Mouse (Mus musculus) mesoderm, embryonic 11.5 days (tissue): ENCODE measurements around the gene Rpgrip1.
"Not testable (repeated sequence)": the region's sequence is repeated elsewhere in the genome, so short reads cannot be mapped to it uniquely, and the experiment has no call there.

Experiments used
- DNase-seq: peaks from one replicate; pipeline ENCODE4 v3.0.0-alpha.2; 2012; ENCODE audit warnings: low read depth, low spot score

The Rpgrip1 gene

DNA sequence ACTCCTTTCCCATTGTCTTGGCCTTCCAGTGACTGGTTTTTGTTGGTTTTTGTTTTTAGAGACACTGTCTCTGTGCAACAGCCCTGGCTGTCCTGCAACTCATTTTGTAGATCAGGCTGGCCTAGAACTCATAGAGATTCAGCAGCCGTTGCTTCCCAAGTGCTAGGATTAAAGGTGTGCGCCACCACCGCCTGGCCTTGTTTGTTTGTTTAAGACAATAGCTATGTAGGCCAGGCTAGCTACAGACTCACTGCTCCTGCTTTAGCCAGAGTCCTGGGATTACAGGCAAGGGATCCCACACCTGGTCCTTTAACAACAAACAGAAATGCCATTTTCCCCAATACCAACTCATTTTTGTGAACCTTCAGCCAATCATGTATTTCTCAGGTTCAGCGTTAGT lies at the start of gene Rpgrip1:
Gene Rpgrip1 (plus strand): TSS at position 359 of the 400 bp plus-strand sequence.
- no peak for DNase-seq

DNA sequence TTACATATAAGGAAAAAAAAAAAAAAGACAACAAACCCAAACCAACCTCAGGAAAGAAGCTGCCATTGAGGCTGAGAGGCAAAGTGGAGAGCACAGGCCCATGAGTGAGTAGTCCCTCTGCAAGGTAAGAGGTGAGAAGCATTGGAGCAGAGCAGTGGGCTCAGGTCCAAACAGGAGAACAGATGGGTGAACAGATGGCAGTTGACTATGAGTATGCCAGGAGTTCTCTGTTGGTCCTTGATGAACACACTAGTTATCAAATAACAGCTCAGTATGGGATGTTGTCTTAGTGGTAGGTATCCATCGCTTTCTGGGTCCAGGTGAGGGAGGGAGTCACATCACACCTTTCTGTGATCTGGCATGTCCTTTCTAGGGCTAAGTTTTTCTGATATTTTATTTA lies 49.7 kb upstream of the Rpgrip1 start:
- no peak for DNase-seq

DNA sequence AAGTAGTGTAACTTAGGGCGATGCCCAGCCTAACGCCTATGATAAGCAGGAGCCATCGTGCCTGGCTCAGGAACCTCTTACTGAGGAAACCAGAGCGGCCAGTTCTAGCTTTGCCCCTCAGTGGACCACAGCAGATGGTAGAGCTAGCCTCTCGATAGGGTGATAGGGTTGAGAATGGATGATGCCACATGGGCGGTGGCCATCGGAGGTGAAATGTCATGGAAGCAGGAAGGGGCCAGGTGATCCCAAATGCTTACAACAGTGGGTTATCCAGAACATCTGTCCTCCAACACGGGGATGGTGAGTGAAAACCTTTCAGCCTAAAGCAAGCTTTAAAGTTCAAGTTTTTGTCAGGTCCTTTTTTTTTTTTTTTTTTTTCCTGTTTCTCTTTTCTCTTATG lies 48.7 kb upstream of the Rpgrip1 start:
- DNase-seq = no peak

DNA sequence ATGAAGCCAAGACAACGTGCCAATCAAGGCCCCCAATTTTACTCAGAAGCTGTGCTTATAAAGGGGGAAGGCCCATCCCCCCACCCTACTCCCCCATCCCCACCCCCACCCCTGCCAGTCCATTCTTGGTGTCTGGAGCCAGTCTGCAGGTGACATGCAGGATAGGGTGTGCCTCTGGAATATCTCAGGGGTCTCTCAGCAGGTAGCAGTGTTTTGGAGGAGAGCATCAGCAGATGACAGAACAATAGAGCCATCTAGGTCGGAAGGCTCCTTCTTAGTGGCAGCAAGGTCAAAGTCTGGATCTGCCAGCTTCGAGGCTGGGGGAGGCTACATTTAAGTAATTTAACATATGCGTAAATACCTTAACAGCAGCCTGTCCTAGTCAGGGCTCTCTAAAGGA lies 44.4 kb upstream of the Rpgrip1 start:
- DNase-seq = no peak

- no peak for DNase-seq
Observed at GRCm38 (mm10) chr14:52071599-52072137, 38.8 kb upstream of the Rpgrip1 start.

DNA sequence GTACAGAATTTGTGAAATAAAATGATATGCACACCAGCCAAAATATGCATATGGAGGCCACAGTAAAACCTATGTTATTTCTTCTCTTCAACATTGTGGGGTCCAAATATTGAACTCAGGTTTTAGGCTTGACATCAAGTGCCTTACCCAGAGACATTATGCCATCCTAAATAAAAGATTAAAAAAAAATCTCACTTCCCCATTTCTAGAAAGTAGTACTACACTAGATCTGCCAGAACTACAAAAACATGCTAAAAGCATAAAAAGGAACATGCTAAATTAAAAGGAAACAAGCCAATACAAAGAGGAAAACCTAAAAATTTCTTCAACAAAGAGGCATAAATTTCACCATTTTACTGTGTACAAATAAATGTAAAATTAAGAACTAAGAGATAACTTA lies 27.4 kb upstream of the Rpgrip1 start:
- no peak for DNase-seq

DNA sequence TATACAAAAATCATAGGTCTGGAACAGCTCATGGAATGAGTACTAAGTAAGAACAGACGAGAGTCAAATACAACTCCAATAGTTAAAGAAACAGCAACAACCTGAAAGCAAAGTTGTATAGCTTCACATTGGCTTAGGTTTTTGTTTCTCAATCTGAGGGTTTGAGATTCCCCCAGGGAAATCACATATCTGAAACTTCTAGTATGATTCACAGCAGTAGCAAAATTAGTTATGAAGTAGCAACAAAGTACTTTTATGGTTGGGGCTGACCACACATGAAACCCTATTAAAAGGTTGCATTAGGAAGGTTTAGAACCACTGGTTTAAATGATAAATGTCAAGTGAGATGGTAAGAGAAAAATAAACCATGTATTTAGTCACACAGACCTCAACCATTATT lies 16.0 kb upstream of the Rpgrip1 start:
- no peak for DNase-seq

DNA sequence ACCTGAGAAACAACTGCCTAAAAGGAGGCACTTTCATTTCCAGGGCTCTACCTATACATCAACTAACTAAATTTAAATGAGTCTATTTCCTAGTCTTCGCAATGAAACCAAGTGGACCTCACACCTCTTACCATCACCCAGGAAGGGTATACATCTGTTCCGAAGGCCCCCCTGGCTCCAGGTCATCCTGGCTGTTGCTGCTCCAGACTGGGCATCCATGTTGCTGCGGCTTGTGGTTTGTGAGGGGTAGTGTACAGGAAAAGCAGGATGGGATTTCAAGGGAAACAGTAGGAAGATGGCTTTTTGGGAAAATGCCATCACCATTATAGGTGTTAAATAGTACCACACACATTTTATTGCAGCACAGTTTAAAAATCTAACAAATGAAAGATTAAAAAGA lies 13.3 kb upstream of the Rpgrip1 start:
- not testable (repeated sequence) for DNase-seq

DNA sequence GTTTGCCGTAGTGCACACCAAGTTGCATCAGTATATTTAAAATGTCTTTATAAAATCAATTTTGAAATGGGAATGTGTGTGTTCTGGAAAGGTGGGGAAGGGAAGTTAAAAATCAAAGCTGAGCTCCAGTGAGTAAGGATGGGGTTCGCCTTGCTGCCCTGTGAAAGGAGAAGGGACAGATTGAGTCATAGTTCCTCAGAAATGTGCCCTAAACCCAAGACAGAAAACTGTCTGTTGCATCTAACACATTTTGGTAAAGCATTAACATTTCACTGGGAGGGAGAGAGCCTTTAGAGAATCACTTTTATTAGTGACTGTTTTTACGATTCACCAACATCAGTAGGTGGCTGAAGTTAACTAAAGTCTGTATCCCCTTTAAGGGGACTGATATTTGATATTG lies 12.1 kb upstream of the Rpgrip1 start:
- DNase-seq = not testable (repeated sequence)

GRCm38 (mm10) chr14:52099563-52099962 lies 10.9 kb upstream of the Rpgrip1 start:
- no peak for DNase-seq

GRCm38 (mm10) chr14:52100170-52100960 lies 10.1 kb upstream of the Rpgrip1 start:
- DNase-seq = no peak

- DNase-seq = no peak
Observed at GRCm38 (mm10) chr14:52101285-52102157, 9.0 kb upstream of the Rpgrip1 start.

DNA sequence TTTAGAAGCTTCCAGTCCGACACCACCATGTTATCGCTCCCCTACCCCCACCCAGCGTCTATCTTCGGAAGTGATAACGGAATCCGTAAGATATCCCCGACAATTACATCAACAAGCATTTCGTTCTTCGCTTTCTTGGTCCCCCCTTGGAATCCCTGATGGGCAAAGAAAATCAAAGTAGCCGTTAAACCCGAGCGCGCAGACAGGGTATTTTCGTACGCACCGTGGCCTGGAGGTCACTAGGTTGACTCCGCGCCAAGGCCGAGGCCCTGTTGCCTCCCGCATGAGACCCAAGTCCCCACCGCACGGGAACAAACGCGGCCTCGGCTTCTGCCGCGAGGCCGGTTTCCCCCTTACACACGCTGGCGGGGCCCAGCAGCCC lies 7.0 kb upstream of the Rpgrip1 start:
- peak; percentile 48 for DNase-seq

- peak; percentile 100 for DNase-seq
Observed at GRCm38 (mm10) chr14:52103856-52104676, 6.4 kb upstream of the Rpgrip1 start, which contains the start of gene Hnrnpc. TSS of gene Hnrnpc (minus strand) at chr14:52104028.

DNA sequence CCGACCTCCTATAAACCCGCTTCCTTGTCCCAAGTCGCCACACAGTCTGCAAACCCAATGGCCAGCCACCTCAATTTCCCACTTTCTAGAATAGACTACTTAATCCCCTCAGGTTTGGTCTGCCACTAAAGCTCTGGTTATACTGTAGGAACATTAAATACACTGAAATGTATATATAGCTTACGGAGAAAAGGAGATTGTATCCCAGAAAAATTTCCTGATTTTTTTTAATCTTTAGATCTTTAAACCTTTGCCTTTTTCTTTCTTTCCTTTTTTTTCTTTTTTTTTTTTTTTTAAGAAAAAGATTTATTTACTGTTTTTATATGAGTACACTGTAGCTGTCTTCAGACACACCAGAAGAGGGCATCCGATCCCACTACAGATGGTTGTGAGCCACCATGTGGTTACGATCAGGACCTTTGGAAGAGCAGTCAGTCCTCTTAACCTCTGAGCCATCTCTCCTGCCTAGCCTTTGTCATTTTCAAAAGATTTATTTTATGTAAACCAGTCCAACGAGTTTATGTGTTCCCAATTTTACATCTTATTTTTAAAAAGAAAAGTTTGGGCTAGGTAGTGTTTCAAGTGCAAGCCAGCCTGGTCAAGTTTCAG lies 5.7 kb upstream of the Rpgrip1 start:
- no peak for DNase-seq

GRCm38 (mm10) chr14:52105308-52105707 lies 5.2 kb upstream of the Rpgrip1 start:
- no peak for DNase-seq

DNA sequence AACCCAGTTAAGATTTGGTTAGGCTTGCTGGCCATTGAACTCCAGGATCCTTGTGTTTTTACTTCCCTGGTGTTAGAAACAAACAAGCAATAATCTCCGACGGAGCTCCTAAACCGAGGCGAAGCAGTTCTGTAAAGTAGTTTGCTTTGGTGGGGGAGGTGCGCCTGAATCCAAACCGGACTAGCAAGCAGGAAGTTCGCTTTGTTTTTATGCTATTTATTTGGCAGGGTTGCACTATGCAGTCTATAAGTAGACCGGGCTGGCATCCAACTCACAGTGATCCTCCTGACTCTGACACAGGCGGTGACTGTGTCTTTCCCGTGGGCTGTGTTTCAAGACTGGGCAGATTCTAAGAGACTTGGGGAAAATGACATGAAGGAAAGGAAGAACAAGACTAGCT lies 3.8 kb upstream of the Rpgrip1 start:
- no peak for DNase-seq

DNA sequence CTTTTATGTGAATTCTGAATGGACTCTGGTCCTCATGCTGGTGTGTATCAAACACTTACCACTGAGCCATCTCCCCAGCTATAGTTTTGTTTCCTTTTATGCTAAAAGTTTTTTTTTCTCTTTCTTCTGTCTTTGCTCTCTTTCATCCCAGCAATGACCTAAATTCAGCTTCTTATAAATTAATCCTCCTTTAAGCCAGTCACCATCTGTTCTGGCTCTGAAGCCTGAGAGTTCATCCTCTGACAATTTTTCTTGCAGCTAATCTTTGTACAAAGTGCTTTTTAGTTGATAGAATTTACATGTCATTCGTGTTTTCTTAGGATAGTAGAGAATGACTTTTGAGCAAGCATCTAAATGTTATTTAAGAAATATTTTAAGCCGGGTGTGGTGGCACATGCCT lies 2.5 kb upstream of the Rpgrip1 start:
- no peak for DNase-seq

DNA sequence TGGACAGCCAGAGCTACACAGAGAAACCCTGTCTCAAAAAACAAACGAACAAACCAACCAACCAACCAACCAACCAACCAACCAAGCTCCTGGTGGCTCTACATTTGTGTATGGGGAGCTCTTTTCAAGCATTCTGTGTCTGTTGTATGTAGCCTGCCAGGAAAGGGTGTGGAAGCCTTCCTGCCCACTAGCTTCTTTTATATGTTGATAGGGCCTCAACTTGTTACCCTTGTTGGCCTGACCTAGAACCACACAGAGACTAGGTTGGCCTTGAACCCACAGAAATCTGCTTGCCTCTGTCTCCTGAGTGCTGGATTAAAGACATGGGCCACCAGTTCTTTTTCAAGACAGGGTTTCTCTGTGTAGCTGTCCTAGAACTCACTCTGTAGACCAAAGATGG lies 3.6 kb downstream of the Rpgrip1 start:
- DNase-seq = no peak

GRCm38 (mm10) chr14:52117241-52117640 lies 6.7 kb downstream of the Rpgrip1 start:
- DNase-seq = no peak

GRCm38 (mm10) chr14:52118456-52118822 lies 7.9 kb downstream of the Rpgrip1 start:
- no peak for DNase-seq
